Mouse (Mus musculus) hematopoietic stem cell, adult 5-6 weeks (primary cell): ENCODE data around the gene Ogfod1. TPM values are rescaled to one million over a fixed set of nuclear protein-coding genes. Genes with fewer than 3 reads are reported as not detected.

Experiments used
- ATAC-seq, 2 experiments: fragments of 125-278 bp in 1 of 2; replicated peaks in 1 of 2; 2 replicates each; pipeline ENCODE4 v1.8.0; 2016 to 2017; ENCODE audit warnings: inconsistent platforms in 2 of 2, mild to moderate bottlenecking in 2 of 2, moderate number of reproducible peaks in 2 of 2, low read depth in 1 of 2, moderate TSS enrichment in 1 of 2; ENCODE audit not compliant: low FRiP score in 2 of 2, poor library complexity in 2 of 2, severe bottlenecking in 2 of 2, insufficient read depth in 1 of 2, low TSS enrichment in 1 of 2
- total RNA-seq: library from RNA; stranded (forward); fragments of 172-1452, 232-1000 nt; gene quantifications from 2 replicates; pipeline ENCODE4 v1.2.3, GENCODE M21; 2017

The Ogfod1 gene
- total RNA-seq, 1 experiment from 2014 or later = 15.6 TPM

DNA sequence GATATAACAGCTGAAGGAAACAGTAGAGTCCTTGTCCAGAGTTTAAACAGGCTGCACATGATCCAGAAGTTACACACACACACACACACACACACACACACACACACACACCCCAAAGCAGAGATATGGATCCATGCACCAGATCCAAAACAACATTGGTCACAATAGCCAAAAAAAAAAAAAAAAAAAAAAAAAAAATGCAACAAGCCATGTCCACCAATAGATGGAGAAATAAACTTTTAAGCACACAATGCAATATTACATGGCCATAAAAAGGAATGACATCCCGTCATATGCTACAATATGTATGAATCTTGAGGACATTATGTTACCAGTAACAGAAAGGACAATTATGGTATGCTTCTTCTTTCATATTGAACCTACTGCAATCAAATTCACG is 77.0 kb downstream of the Ogfod1 start:
- ATAC-seq = no peak

Other genes with a start within 250 kb of the Ogfod1 start
- gene Gnao1, start 227.2 kb upstream of the Ogfod1 start, total RNA-seq = not detected in 2 replicates
- gene Amfr, start 24.4 kb upstream of the Ogfod1 start, total RNA-seq = 106 and 135 TPM in 2 replicates
- 89.6 and 94.2 TPM in 2 replicates for gene Nudt21, start 167 bp upstream of the Ogfod1 start, total RNA-seq
- 6.6 and 12.6 TPM in 2 replicates for gene Bbs2, start 61.7 kb downstream of the Ogfod1 start, total RNA-seq
- gene Mt4, start 100.0 kb downstream of the Ogfod1 start, total RNA-seq = not detected in 2 replicates
- not detected in 2 replicates for gene Mt3, start 115.4 kb downstream of the Ogfod1 start, total RNA-seq
- 4.9 and 52.7 TPM in 2 replicates for gene Mt2, start 135.5 kb downstream of the Ogfod1 start, total RNA-seq
- 19.3 and 81.7 TPM in 2 replicates for gene Mt1, start 141.9 kb downstream of the Ogfod1 start, total RNA-seq
- gene Nup93, start 177.4 kb downstream of the Ogfod1 start, total RNA-seq = 29.3 and 31.3 TPM in 2 replicates